Mouse (Mus musculus) intestine, embryonic 16.5 days (tissue): ENCODE data around the gene Igsf6. TPM values are rescaled to one million over a fixed set of nuclear protein-coding genes. Genes with fewer than 3 reads are reported as not detected.

Source experiments
- ATAC-seq: fragments of 200-750 bp; cut with Nextera tagmentation; 2 replicates; pipeline ENCODE4 v1.8.0; 2017; ENCODE audit warnings: moderate TSS enrichment, moderate library complexity
- H3K27ac ChIP-seq: fragments of 300-500 bp; sonication (generic); 2 replicates; pipeline ENCODE4 v1.5.1; 2014; ENCODE audit warnings: mild to moderate bottlenecking, low read length
- H3K27me3 ChIP-seq: fragments of 300-500 bp; sonication (generic); replicated peaks from 2 replicates; pipeline ENCODE4 v1.6.1; 2014; ENCODE audit warnings: low read length, control low read depth, mixed read lengths; ENCODE audit not compliant: control insufficient read depth, insufficient read depth
- H3K36me3 ChIP-seq: fragments of 300-500 bp; sonication (generic); 2 replicates; pipeline ENCODE4 v1.6.1; 2014; ENCODE audit warnings: low read length, control low read depth; ENCODE audit not compliant: control insufficient read depth, insufficient read depth
- H3K4me1 ChIP-seq: fragments of 300-500 bp; sonication (generic); 2 replicates; pipeline ENCODE4 v1.6.1; 2014; ENCODE audit warnings: low read length, control low read depth, mixed read lengths; ENCODE audit not compliant: control insufficient read depth, insufficient read depth
- H3K4me2 ChIP-seq: fragments of 300-500 bp; sonication (generic); 2 replicates; pipeline ENCODE4 v1.6.1; 2014; ENCODE audit warnings: low read depth, low read length, control low read depth
- H3K4me3 ChIP-seq: fragments of 300-500 bp; sonication (generic); 2 replicates; pipeline ENCODE4 v1.5.1; 2014; ENCODE audit warnings: mild to moderate bottlenecking, low read length
- H3K9ac ChIP-seq: fragments of 300-500 bp; sonication (generic); 2 replicates; pipeline ENCODE4 v1.6.1; 2014; ENCODE audit warnings: low read depth, low read length
- H3K9me3 ChIP-seq: fragments of 300-500 bp; sonication (generic); 2 replicates; pipeline ENCODE4 v1.6.1; 2016; ENCODE audit warnings: low read length, control low read depth; ENCODE audit not compliant: control insufficient read depth
- WGBS: fragments of 180-500 bp; shearing (Covaris S2); extraction: QIAGEN DNeasy Blood & Tissue Kit; methylation state at CpG from one replicate; pipeline ENCODE4 v1.1.7; 2014; 5-methylcytosine and 5-hydroxymethylcytosine counted together
- polyA plus RNA-seq: library from polyadenylated mRNA; unstranded; fragments of >200 nt; fragmentation: Nextera tagmentation; extraction: Ambion mirVana; gene quantifications from 2 replicates; pipeline ENCODE4 v1.2.1, GENCODE M21; 2015

Igsf6 gene
- polyA plus RNA-seq, 1 experiment from 2014 or later: 2.6 TPM

- Histone ChIP-seq H3K9me3 (no peaks in the 10 kb centered on the region), H3K9ac (no peak overlapping the region), H3K4me3 (no peak overlapping the region), H3K36me3 (peaks cover 4% of the 10 kb centered on the region; the same call in 1 of the 2 replicates), H3K27me3 (no peaks in the 10 kb centered on the region), H3K27ac (no peak overlapping the region), H3K4me2 (no peak overlapping the region), H3K4me1 (no peaks in the 10 kb centered on the region)
- no peak for ATAC-seq
- WGBS: 61% methylated on average over 5 of the region's 5 CpGs
Observed at GRCm38 (mm10) chr7:121072506-121072905, 1.9 kb downstream of the Igsf6 start.

DNA sequence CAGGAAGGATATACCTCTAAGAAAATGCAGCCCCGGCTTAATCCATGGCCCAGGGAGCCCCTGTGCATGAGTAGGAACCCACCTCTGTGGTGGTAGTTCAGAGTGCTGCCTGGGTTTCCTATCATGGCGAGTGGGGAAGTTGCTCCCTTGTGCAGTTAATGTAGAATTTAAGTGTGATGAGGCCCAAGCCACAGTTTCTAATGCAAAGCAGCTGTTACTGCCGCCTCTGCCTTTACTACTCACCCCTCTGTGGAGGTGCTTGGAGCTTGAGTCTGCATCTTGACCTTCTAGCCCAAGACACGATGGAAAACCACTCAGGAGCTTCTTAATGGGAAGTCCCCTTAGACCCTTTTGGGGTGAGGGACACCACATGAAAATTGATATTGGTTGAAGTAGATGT is 3.1 kb downstream of the Igsf6 start:
- no peak overlapping the region for H3K4me2 ChIP-seq
- WGBS: 88% methylated on average over 4 of the region's 4 CpGs
- no peaks in the 10 kb centered on the region for H3K4me1 ChIP-seq
- H3K27me3 ChIP-seq: no peaks in the 10 kb centered on the region
- H3K9ac ChIP-seq: no peak overlapping the region
- H3K27ac ChIP-seq: no peak overlapping the region
- H3K4me3 ChIP-seq: no peak overlapping the region
- ATAC-seq: no peak
- peaks cover 4% of the 10 kb centered on the region; the same call in 1 of the 2 replicates for H3K36me3 ChIP-seq
- H3K9me3 ChIP-seq: no peaks in the 10 kb centered on the region

DNA sequence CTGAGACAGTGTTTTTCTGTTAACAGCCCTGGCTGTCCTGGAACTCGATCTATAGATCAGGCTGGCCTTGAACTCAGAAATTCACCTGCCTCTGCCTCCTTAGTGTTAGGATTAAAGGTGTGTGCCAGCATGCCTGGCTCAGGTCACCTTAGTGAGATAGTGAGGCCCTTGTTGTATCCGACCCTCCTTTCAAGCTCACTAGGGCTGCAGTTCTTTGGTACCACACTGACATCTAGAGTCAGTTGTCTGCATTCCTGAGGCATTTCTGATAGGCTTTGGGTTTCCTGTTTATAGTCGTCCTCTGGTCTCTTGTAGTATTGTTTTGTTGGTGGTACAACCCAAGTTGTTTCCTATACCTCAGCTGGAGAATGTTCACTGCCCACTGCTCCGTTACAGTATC is 10.1 kb downstream of the Igsf6 start:
- WGBS: 52% methylated on average over 4 of the region's 4 CpGs
- Histone ChIP-seq H3K9ac (no peak overlapping the region), H3K9me3 (no peaks in the 10 kb centered on the region), H3K27me3 (no peaks in the 10 kb centered on the region), H3K4me3 (no peak overlapping the region), H3K36me3 (no peaks in the 10 kb centered on the region; the same call in 1 of the 2 replicates), H3K27ac (no peak overlapping the region), H3K4me1 (0 out of 2 replicates have a peak, but pooled peaks cover 2% of the 10 kb centered on the region), H3K4me2 (no peak overlapping the region)
- ATAC-seq: peak; percentile 44; the same call in 1 of the 2 replicates

GRCm38 (mm10) chr7:121059477-121060218 is 14.7 kb downstream of the Igsf6 start:
- Histone ChIP-seq H3K36me3 (peaks cover 7% of the 10 kb centered on the region; the same call in 1 of the 2 replicates), H3K4me2 (no peak overlapping the region), H3K4me3 (no peak overlapping the region), H3K27ac (no peak overlapping the region), H3K9ac (no peak overlapping the region), H3K9me3 (no peaks in the 10 kb centered on the region), H3K4me1 (peaks cover 8% of the 10 kb centered on the region; the same call in 1 of the 2 replicates), H3K27me3 (no peaks in the 10 kb centered on the region)
- WGBS: 50% methylated on average over 6 of the region's 6 CpGs
- ATAC-seq: peak; percentile 59; the same call in 1 of the 2 replicates

- H3K9me3 ChIP-seq: no peaks in the 10 kb centered on the region
- no peak overlapping the region for H3K4me3 ChIP-seq
- no peak overlapping the region for H3K4me2 ChIP-seq
- H3K27ac ChIP-seq: no peak overlapping the region
- WGBS: 89% methylated on average over 4 of the region's 4 CpGs
- no peaks in the 10 kb centered on the region; the same call in 1 of the 2 replicates for H3K36me3 ChIP-seq
- no peak for ATAC-seq
- H3K4me1 ChIP-seq: no peaks in the 10 kb centered on the region
- H3K9ac ChIP-seq: no peak overlapping the region
- no peaks in the 10 kb centered on the region for H3K27me3 ChIP-seq
Observed at GRCm38 (mm10) chr7:121053071-121053470, 21.3 kb downstream of the Igsf6 start.

DNA sequence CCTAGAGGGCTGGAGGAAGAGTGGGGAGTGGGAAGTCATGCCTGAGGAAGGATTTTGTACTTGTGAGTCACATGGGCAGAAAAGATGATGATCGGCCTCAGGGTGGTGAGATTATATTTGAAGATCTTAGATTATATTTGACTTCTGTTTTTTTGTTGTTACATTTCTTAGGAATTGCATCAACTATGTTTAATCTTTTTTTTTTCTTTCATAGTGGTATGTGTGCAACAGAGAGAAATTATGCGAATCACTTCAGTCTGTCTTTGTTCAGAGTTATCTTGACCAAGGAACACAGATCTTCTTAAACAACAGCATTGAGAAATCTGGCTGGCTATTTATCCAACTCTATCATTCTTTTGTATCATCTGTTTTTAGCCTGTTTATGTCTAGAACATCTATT is 26.7 kb downstream of the Igsf6 start:
- Histone ChIP-seq H3K9me3 (no peaks in the 10 kb centered on the region), H3K27me3 (no peaks in the 10 kb centered on the region), H3K4me3 (no peak overlapping the region), H3K36me3 (no peaks in the 10 kb centered on the region), H3K9ac (no peak overlapping the region), H3K27ac (no peak overlapping the region), H3K4me2 (no peak overlapping the region), H3K4me1 (0 out of 2 replicates have a peak, but pooled peaks cover 2% of the 10 kb centered on the region)
- no peak for ATAC-seq
- WGBS: 92% methylated on average over 2 of the region's 2 CpGs

- no peak overlapping the region for H3K4me3 ChIP-seq
- H3K36me3 ChIP-seq: no peaks in the 10 kb centered on the region
- no peak overlapping the region for H3K4me2 ChIP-seq
- 59% methylated on average over 6 of the region's 6 CpGs for WGBS
- no peaks in the 10 kb centered on the region for H3K27me3 ChIP-seq
- peak overlapping the region; percentile 51 for H3K27ac ChIP-seq
- H3K9ac ChIP-seq: no peak overlapping the region
- peaks cover 6% of the 10 kb centered on the region for H3K4me1 ChIP-seq
- ATAC-seq: peak; percentile 94
- no peaks in the 10 kb centered on the region for H3K9me3 ChIP-seq
Observed at GRCm38 (mm10) chr7:121045671-121046453, 28.5 kb downstream of the Igsf6 start.

- no peaks in the 10 kb centered on the region for H3K36me3 ChIP-seq
- no peak overlapping the region for H3K4me2 ChIP-seq
- peaks cover 11% of the 10 kb centered on the region for H3K4me1 ChIP-seq
- no peak overlapping the region for H3K27ac ChIP-seq
- no peak overlapping the region for H3K4me3 ChIP-seq
- no peak for ATAC-seq
- WGBS: 68% methylated on average over 1 of the region's 1 CpGs
- H3K9me3 ChIP-seq: no peaks in the 10 kb centered on the region
- no peak overlapping the region for H3K9ac ChIP-seq
- H3K27me3 ChIP-seq: no peaks in the 10 kb centered on the region
Observed at GRCm38 (mm10) chr7:121044251-121044650, 30.1 kb downstream of the Igsf6 start.

DNA sequence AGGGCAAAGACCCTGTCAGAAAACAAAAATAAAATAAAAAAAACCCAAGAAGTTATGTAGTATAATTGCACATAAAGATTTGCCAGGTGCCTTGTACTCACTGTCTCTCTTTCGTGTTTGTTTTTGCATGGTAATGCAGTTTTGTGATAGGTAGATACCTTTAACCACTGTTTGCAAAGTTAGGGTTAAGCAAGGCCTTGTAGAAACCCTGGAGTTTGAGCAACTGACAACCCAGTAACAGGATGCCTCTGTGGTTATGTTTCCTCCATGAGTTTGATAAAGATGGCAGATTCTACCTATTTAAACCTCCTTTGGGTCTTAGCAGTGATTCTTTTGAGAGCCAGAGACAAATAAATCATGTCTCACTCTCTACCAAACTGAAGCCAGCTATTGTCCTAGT is 30.9 kb downstream of the Igsf6 start:
- Histone ChIP-seq H3K4me3 (no peak overlapping the region), H3K4me2 (no peak overlapping the region), H3K27ac (no peak overlapping the region), H3K4me1 (peaks cover 13% of the 10 kb centered on the region), H3K36me3 (no peaks in the 10 kb centered on the region), H3K9me3 (no peaks in the 10 kb centered on the region), H3K9ac (no peak overlapping the region), H3K27me3 (no peaks in the 10 kb centered on the region)
- no peak for ATAC-seq
- WGBS: 90% methylated on average over 1 of the region's 1 CpGs
